Mouse (Mus musculus) T-helper 1 cell (primary cell): ENCODE results near the gene Kdelc2.

ENCODE experiments used
- in situ Hi-C: fragments of 300-600 bp; cut with MboI, MseI; formaldehyde crosslinking; loops from one replicate; pipeline ENCODE4 v1.15.1; 2025; ENCODE audit warnings: high pct_unique_total_duplicates

The Kdelc2 gene

DNA sequence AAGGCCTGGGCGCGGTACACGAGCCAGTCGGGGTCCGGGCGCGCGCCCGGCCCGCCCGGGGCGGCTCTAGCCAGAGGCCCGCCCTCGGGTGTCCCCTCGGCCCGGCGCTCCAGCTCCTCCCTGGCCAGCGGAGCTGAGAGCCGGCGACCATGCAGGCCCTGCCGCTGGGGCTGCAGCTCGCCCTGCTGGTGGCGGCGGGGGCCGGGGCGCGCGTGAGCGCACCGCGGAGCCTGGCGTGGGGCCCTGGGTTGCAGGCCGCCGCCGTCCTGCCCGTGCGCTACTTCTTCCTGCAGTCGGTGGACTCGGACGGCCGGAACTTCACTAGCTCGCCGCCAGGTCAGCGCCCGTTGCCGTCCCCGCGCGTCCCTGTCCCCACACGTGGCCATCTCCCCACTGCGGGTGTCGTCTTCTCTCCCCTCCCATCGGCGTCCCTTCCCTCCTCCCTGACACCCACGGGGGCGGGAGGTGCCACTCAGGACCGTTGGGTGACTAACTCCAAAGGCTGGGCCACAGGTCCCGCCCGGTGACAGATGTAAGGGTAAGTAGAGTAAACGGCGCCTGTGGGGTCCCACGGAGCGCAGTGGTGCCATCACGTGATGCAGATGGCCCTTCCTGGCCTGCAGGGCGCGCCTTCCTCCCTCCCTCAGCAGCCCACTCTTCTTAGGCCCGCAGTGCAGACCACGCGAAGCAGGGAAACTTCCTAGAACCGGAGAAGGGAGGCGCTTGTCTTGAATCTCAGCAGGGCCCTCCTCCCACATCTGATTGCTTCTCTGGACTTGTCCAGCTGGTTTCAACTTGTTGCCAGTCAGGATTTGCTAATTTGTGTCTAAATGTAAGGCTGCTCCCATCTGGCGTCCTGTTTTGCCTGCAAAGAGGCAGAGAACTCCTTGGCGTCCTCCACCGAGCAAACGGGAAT is at the start of gene Kdelc2:
Kdelc2 (plus strand) TSS at position 75 of the 916 bp plus-strand sequence.
- in situ Hi-C loops = loop anchor here (10.0 kb wide), 1 partner anchor 1991 kb away; no protein-coding TSS in a partner anchor

DNA sequence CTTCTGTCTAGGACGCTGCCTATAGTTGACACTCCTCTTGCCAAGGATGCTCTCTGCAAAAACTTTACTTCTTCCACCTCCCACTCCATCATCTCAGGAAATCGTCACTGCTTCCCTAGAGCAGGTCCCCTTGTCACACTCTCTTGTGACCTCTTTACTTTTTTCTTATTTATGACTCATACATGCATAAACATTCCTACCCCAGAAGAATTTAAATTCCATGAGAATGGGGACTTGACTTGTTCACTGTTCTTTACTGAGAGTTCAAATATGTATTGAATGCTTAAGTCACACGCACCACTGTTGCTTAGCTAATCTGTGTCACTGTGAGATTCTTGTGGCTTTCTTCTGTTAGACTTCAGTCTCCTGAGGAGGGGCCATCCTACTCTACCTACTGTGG is 48.7 kb upstream of the Kdelc2 start:
- in situ Hi-C loops = no loop called here

DNA sequence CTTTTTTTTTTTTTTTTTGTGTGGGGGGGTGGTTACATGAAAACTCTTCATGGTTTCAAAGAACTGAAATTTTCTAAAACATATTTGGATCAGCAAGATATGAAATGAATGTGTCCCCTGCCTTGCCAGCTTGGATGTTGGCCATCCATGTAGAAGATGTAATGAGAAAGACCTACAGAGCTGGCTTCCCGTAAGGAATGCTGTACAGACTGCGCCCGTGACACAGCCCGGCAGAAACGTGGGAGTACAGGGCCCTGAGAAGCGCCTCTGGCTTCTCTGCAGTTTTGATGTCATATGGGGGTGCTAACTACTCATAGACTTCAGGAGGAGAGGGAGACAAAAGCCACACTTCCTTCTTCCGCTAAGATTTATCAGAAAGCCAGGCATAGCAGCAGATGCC is 44.2 kb upstream of the Kdelc2 start:
- in situ Hi-C loops = no loop called here

DNA sequence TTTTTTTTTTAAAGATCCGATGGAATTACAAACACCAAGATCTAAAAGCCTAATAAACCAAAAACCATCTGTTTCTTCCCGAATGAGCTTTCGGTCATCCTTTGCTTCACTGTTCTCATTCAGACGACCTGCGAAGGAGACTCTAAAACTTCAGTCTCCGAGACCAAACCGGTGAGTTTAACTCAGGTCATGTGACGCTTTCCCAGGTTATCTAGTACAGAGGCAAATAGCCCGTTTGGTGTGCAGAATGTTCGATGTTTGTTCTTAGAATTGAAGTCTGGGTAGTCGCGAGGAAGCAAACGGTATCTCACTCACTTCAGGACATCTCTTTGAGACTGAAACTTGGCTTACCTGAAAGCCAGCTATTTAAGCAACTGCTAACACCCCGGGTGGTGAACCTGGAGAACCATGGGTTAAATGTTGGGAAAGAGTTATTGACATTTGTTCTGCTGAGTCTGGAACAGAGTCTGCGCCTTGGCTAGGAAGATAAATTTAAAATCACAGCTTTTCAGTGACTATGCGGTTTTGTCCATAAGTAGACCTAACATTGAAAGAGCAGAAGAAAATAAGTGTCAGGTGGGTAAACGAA is 43.4 kb upstream of the Kdelc2 start:
- in situ Hi-C loops = no loop called here

DNA sequence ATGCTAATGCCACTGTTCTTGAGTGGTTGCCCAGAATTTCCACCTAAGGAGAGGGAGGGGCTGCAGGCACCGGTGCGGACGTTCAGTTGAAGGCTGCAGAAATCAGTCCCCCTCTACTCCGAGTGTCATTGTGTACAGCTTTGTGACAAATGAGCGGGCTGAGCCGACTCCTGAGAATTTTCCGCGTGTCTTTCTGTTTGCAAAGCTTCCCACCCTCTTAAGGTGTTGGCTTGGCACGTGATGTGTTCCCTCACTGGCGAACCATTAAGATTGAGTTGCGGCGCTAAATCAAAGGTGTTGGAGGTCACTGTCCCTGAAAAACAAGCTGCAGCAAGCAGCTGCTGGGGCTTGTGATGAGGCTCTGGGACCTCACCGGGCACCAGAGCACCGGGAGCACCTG is 42.9 kb upstream of the Kdelc2 start:
- in situ Hi-C loops = no loop called here

DNA sequence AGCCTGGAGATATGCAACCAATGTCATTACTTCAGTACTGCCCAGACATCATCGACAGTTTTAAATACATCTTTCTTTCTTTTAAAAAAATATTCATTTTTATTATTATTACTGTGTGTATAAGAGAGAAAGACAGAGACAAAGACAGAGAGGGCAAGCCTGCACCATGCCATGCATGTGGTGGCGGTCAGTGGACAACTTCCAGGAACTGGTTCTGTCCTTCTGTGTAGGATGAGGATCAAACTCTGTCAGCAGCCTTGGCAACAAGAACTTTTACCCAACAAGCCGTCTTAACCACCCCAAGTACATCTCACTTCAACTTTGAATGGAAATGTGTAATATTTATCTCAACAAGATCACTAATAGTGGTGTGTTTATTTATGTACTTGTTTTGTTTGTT is 41.8 kb upstream of the Kdelc2 start:
- in situ Hi-C loops = no loop called here

DNA sequence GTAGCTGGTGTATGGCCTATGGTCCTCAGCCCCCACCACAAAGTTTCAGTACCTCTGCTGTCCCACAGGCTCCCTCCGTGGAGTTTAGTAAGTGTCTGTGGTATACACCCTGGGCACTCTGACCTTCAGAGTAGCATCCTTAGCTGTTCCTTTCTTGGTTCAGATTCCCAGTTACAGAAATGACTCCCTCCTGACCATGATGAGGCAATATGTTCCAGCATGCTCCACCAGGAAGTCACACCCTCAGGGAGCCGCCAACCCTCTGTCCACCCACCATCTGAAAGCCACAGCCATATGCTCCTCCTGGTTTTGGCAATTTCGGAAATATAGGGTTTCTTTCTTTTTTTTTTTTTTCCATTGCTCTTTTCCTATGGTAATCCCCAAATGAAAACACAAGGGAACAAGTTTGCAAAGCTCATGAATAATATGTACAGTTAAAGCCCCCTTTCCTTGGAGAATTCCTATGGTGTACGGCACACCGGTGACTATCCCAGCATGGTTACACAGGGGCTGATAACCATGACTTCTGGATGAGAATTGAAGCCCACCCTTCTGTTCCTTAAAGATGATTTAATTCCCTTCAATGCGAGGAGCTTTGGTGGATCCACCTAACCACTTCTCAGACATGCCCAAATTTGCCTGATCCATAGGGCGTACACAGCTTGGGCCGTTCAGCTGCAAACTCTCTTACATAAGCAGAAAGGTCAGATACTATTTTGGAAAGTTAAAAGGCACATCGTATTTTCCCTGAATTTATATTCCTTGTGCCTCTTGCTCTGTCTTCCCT is 39.0 kb upstream of the Kdelc2 start:
- in situ Hi-C loops = no loop called here

DNA sequence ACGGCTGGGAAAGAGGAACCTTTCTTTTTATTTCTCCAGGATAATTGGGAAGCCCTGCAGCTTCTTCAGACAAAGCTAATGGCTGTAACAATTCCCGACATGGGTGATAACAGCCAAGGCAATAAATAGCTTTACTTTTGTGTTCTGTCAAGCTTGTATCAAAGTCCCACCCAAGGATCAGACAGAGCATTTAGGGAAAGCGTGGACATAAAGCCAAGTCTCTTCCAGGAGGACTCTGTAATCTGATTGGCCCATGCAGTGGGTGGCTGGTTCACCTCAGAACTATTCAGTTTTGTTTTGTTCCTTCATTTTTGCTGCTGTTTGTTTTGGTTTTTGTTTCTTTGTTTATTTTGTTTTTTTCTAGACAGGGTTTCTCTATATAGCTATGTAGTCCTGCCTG is 38.1 kb upstream of the Kdelc2 start:
- in situ Hi-C loops = no loop called here

DNA sequence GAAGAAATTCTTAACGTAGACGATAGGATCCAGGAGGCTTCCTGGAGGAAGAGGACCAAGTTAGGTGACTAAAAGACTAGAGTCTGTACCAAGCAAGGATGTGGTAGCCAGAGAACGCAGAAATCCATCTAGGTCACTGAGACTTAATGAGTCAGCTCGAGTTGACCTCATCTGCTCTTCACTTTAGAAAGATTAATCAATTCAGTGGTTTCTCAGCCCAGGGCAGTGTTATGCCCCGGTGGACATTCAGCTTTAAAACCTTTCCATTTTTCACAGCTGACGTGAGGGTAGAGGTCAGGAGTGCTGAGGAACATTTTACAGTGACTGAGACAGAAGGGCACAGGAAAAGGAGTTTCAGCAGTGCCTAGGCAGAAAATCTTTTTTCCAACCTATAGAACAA is 37.4 kb upstream of the Kdelc2 start:
- in situ Hi-C loops = no loop called here

DNA sequence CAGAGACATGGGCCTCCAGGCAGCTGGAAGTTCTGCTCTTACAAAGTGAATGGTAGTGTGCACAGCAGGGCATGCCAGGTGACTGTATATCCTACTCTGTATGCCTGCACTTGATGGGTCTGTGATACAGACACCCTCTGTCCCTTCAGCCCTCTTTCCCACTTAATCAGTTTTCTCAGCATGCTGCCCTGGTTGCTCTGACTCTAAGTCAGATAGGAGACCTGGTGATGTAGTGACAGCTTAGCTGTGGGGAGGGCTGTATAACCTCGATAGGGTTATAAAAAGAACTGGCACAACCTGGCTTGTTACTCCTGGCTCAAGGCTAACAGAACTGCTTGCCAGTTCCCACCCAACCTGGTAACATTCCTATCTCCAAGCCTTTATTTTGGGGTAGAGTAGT is 34.6 kb upstream of the Kdelc2 start:
- in situ Hi-C loops = no loop called here

DNA sequence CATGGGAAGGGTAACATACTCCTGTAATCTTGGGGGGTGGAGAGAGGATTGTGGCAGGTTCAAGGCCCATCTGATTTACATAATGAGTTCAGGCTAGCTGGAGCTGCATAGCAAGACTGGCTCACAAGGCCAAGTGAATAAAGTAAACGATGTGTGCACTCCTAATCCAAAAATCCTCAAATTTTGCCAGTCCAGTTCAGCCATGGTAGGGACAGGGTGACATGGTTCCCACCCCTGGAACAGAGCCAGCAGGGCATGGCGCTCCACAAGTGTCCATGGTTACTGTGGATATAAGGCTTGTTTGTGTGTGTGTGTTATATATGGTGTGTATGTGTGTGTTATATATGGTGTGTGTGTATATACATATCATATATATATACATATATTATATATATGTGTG is 33.5 kb upstream of the Kdelc2 start:
- in situ Hi-C loops = no loop called here

DNA sequence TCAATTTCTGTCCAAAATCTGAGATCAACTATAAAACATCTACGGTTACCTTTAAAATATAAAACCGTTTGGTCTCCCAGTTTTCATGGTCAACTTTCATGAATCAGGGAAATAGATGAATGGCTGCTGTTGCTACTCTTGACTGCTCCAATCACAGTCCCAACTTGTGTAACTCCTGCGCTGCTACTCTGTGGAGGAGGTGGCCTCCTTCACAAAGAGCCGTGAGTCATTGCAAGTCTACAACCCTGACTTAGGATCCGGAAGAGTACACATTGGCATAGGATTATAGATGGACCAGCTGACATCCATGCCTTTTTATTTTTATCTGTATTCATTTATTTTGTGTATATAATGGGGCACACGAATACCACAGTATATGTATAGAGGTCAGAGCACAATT is 31.9 kb upstream of the Kdelc2 start:
- in situ Hi-C loops = no loop called here

DNA sequence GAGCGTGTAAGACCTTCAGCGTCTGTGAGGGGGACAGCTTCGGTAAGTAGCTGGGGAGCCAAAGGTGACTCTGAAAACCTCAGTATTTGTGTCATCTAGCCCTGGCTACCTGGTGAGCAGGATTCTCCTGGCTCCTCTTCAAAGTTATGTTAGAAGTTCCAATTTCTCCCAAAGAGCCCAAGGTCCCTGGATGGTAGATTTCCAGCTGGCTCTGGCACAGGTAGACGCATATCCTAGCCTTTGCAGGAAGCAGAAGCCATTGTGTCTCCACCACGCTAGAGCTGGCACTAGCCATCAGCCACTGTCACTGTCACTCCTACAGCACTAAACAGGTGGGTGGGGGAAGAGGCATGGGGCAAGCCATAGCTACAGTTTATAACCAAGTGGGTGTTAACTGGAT is 30.7 kb upstream of the Kdelc2 start:
- in situ Hi-C loops = no loop called here

DNA sequence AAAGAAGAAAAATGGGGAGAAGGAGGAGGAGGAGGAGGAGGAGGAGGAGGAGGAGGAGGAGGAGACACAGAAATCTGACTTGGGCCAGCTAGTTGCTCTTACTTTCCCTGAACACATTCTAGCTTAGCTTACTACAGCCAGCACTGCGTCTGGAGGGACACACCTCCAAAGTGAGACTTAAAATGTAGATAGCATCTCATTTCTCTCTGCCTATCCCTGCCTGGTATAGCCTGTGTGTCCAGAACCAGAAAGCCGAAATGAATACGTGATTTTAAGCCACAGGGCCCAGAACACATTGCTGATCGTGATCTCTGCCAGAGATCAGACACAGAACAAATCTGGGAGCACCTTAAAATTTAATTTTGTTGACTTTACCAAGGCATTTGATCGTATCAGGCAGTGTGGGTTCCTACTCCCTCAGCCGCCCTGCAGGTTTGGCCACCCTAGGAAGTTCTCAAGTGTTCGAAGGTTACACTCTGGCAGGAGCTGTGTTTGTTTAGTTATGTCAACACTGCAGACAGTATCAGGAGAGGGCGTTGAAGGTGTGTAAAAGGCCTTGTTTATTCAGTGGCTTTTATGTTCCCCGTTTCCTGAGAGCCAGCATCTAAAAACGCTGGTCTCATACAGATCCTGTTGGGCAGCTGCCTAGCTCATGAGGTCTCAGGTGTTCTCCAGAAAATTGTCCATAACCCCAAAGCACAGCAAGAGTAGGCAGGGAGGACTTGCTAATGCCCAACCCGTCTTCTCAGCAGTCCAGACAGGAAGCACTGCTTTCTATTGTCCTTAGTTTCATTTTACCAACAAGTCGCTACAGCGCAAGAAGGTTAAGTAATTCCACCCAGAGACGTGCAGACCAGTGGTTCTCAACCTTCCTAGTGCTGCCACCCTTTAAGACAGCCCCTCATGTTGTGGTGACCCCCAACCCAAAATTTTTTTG is 27.3 kb upstream of the Kdelc2 start:
- in situ Hi-C loops = no loop called here

DNA sequence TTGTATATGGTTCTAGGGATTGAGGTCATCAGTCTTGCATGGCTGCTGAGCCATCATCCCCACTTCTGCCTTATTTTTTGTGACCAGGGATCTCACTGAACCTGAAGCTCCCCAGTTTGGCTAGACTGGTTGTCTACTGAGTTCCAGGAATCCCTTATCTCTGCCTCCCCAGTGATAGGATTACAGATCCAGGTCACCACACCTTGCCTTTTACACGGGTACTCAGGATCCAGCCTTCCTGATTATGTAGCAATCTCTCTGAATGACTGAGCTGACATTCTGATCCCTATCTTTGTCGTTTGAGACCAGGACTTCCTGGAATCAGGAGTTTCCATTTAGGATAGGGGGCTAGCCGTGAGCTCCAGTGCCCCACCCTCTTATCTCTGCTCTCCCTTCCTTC is 12.5 kb upstream of the Kdelc2 start:
- in situ Hi-C loops = no loop called here

DNA sequence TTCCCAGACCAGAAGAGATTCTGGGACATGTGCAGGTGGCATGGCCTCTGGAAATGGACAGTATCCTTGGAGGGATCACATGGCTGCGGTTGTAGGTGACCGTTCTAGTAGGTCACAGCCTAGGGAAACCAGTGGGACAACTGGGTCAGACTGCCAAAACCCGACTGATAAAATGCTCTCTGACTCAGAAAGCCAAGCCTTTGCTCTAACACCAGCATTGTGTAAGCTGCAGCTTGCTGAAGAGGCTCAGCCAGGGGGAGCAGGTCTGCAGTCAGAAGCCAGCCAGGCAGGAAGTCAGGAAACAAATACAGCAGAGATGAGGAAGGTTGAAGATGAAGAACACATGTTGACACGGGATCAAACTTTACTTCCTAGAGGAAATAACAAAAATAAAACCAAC is 7.9 kb upstream of the Kdelc2 start:
- in situ Hi-C loops = no loop called here

DNA sequence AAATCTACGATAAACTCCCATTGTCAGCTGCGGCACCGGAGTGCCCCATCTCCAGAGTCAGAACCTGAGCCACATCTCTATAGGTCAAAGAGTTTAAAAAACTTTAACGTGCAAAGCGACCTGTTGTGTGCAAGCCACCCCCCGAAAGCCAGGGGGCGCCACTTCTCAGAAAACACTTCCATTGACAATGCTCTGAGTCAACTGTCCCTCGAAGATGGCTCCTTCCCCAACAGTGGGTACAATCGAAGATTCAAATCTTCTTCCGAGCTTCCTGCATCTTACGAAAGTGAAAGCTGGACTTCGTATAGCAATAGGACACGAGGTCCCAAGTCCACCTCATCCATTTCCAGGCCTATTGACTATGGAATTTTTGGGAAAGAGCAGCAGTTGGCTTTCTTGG is 7.0 kb upstream of the Kdelc2 start:
- in situ Hi-C loops = no loop called here

DNA sequence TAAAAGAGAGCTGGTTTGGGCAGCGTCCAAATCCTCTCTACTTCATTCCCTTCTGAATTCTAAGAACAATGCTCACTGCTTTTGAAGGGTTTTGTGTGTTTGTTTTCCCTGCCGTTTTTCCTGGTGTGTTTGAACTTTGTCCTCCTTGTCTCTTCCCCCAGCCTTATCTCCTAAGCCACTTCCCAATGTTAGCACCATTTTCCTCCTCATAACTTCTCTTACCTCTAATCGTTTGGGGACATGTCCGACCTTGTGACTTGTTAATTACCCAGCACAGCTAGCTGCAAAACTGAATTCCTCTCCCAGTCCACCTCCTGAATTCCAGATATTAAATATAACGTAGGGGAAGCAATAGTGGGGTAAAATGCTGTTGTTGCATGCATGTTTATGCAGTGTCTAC is 6.2 kb upstream of the Kdelc2 start:
- in situ Hi-C loops = no loop called here

DNA sequence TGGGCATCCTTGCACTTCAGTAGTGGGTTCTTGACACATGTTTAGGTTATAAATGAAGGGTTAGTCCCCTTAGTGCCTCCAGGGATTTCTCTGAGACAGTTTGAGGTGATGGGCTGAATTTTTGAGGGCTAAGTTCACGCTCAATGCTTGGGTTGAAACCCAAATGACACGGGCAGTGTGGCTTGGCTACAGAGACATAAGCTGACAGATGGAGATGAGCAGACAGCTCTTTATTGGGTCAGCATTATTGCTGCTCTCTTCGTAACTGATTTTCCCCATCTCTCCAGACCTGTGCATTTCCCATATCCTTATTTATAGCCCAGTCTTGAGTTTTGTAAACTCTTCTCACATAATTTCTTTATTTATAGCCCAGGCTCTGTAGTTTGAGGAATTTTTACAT is 5.7 kb upstream of the Kdelc2 start:
- in situ Hi-C loops = no loop called here

DNA sequence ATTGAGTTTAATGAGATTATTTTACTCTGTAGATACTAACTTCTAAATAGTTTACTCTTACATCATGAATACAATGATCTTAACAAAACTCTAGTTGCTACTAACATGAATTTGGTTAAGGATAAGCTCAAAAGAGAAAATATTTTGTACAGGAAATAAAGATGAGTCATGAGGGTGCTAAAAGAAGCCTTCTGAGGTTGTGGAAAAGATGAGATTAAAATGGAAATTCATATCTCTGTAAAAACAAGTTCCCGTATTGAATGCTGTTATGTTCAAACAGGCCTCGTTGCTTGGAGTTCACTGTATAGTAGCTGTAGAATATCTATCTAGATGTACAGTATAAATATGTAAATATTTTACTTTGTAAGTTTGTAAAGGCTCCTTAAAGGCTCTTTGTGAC is 3.2 kb upstream of the Kdelc2 start:
- in situ Hi-C loops = loop anchor here (10.0 kb wide), 1 partner anchor 1994 kb away; no protein-coding TSS in a partner anchor

DNA sequence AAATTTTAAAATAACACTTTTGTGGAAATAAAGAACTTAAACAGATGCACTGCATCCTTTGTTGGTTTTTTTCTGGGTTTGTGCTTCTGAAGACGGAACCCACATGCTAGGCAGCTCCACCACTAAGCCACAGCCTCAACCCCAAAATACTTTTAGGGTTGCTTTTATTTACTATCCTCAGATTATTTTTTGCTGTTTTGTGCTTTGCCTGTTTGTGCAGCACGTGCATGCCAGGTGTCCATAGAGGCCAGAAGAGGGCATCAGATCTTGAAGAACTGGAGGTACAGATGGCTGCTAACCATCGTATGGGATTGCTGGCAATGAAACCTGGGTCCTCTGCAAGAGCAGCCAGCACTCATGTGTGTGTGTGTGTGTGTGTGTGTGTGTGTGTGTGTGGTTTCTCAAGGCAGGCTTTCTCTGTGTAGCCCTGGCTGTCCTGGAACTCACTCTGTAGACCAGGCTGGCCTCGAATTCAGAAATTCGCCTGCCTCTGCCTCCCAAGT is 2.7 kb upstream of the Kdelc2 start:
- in situ Hi-C loops = loop anchor here (10.0 kb wide), 1 partner anchor 1994 kb away; no protein-coding TSS in a partner anchor
